Mouse (Mus musculus) telencephalon, adult 2 months (tissue): ENCODE results near the gene Plekha6.
A peak's percentile ranks its signal among the peaks of the same experiment; 100 is the strongest.

Experiments
- DNase-seq: peaks from one replicate; pipeline ENCODE4 v3.0.0-alpha.2; 2011; ENCODE audit warnings: low read depth, low spot score

The Plekha6 gene

GRCm38 (mm10) chr1:133146014-133147009 lies 17.7 kb upstream of the Plekha6 start:
- no peak for DNase-seq

- no peak for DNase-seq
Observed at GRCm38 (mm10) chr1:133147324-133147723, 16.7 kb upstream of the Plekha6 start.

DNA sequence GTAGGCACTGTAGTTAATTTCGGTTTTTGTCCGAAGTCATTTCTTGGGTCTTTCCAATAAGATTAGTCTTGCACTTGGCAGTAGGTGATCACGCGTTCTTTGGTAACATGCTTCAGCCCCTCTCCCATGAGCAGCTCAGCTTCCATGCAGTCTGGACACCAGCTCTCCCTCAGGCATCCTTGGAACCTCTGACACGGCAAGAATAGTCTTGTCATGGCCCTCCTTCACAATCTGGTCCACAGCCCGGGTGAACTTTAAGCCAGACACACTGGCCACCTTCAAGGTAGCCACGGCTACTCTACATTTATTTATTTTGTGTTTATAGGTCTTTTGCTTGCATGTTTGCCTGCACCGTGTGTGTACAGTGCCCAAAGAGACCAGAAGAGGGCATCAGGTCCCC lies 15.9 kb upstream of the Plekha6 start:
- no peak for DNase-seq

- DNase-seq, result no peak
Observed at GRCm38 (mm10) chr1:133150556-133150955, 13.5 kb upstream of the Plekha6 start.

DNA sequence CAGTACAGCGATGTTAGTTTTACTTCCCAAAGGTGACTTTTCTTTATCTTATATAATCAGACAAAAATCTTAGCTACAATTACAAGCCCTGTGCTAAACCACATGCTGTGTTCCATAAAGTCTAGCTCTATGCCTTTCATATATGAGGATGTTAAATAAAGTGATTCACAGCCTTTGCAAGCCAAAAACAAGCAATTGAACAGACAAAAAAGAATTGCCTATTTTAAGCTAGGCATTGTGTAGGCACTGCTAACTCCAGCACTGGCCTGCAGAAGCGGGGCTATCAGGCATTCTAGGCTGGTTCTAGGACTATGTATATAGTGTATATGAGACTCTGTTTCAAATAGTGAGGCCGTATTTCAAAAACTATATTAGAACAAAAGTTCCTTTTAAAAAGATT lies 11.8 kb upstream of the Plekha6 start:
- no peak for DNase-seq

- DNase-seq, result no peak
Observed at GRCm38 (mm10) chr1:133155270-133155669, 8.7 kb upstream of the Plekha6 start.

- DNase-seq, result no peak
Observed at GRCm38 (mm10) chr1:133159128-133159564, 4.9 kb upstream of the Plekha6 start.

DNA sequence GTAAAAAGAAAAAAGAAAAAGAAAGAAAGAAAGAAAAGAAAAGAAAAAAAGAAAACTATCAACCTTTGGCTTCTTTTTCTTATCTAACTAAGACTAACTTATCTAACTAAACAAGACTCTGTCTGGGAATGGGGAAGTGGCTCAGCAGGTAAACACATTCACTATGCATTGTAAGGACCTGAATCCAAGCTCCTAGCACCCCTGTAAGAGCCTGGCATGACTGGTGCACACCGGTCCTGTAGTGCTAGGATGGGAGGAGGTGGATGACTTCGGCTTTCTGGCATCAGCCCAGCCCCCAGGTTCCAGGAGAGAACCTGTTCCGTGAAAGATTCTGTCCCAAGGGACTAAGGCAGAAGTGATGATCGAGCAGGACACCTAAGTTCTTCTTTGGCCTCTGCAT lies 2.5 kb upstream of the Plekha6 start:
- DNase-seq, result no peak

GRCm38 (mm10) chr1:133162046-133162445 lies 2.0 kb upstream of the Plekha6 start:
- DNase-seq, result no peak

- no peak for DNase-seq
Observed at GRCm38 (mm10) chr1:133162981-133163380, 1.0 kb upstream of the Plekha6 start.

- no peak for DNase-seq
Observed at GRCm38 (mm10) chr1:133164591-133165011, 591 bp downstream of the Plekha6 start.

DNA sequence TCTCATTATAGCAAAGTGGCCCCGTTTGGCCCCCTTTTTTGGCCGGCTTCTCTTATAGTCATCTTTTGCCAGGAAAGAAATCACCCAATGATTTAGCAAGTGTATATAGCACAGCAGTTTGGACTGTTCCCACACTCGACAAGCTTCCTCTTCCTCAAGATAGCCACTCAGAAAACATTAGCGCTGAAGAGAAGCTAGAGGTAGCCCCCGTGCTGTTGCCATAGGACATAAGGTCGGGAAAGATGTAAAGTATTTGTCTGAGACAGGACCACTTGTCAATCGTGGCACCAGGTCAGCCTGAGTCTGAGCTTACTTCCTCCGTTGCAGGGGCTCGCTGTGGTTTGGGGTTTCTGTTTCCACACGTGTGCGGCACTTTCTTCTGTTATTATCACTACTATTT lies 1.1 kb downstream of the Plekha6 start:
- DNase-seq, result no peak

DNA sequence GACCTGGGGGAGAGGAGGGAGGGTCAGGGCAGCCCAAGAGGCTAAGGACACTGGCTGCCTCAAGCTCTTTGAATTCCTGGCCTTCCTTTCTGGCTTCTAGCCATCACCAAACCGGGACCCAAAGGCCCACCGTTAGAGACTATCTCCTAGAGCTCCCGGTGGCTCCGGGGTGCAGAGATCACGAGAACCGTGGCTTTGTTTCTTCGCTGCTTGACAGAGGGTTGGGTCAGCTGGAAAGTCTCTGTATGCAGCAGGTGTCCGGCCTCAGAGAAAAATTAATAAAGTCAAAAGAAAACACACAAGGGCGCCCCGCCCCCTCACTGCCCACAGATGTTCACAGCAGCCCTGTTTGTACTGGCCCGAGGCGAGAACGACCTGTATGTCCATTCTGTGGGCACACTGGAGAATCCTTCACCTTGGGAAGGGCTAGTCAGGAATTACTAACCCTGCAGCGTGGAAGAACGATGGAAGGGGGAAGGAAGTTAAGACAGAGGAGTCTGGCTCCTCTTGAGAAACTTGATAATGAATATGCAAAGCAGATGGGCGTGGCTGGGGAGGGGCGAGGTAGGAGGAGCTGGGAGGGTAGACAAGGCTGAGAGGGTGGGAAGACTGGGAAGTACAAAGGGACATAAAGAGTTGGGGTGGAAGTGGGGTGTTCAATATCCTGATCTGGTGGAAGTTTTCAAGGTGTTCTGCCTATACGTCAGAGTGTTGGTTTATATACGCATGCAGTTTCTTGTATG lies 4.5 kb downstream of the Plekha6 start:
- DNase-seq, result no peak

DNA sequence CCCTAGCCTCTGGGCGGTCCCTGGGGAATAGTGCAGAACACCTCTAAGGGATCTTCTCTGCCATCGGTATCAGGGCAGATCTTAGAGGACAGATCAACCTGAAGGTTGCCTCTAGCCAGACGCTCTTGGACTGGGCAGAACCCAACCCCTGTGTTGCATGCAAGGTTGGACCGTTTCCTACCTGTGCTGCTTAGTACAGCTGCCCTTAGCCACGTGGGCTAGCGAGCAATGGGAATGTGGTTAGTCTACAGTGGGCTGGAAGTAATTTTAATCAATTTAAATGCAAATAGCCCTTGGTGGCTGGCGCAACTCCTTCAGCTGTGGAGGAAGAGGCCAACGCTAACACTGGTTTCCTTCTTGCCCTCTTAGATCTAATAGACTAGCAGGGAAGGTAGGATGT lies 6.2 kb downstream of the Plekha6 start:
- no peak for DNase-seq

- no peak for DNase-seq
Observed at GRCm38 (mm10) chr1:133171357-133171756, 7.3 kb downstream of the Plekha6 start.

GRCm38 (mm10) chr1:133175150-133175549 lies 11.1 kb downstream of the Plekha6 start:
- DNase-seq, result no peak

DNA sequence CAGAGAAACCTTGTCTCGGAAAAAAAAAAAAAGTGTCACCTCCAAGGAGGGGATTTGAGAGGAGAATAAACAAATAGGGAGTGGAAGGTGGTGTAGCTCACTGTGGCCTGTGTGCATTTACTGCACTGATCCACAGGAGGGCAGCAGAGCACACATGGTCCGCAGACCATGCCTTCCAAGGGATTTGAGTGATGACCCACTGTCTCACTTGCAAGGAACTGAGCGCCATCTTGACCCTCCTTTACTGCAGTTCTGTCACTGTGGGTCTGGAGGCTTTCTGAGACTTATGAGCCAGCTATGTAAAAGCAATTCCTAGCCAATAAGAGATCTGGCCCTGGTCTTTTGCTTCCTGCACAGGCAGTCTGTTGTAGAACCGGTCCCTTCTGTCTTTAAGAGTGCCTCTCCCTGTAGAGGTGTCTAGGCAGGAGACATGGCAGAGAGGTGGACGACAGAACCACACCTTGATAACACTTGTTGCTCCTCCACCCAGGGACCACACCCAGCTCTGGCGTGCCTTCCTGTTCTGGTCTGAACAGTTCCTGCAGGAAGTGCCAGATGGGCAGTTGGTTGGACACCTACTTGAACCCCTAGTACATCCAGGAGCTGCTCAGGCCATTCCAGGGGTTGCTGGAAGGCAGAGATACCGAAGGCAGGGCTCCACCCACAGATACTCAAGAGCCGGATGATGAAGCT lies 13.6 kb downstream of the Plekha6 start:
- no peak for DNase-seq

- no peak for DNase-seq
Observed at GRCm38 (mm10) chr1:133178732-133179440, 14.9 kb downstream of the Plekha6 start.

DNA sequence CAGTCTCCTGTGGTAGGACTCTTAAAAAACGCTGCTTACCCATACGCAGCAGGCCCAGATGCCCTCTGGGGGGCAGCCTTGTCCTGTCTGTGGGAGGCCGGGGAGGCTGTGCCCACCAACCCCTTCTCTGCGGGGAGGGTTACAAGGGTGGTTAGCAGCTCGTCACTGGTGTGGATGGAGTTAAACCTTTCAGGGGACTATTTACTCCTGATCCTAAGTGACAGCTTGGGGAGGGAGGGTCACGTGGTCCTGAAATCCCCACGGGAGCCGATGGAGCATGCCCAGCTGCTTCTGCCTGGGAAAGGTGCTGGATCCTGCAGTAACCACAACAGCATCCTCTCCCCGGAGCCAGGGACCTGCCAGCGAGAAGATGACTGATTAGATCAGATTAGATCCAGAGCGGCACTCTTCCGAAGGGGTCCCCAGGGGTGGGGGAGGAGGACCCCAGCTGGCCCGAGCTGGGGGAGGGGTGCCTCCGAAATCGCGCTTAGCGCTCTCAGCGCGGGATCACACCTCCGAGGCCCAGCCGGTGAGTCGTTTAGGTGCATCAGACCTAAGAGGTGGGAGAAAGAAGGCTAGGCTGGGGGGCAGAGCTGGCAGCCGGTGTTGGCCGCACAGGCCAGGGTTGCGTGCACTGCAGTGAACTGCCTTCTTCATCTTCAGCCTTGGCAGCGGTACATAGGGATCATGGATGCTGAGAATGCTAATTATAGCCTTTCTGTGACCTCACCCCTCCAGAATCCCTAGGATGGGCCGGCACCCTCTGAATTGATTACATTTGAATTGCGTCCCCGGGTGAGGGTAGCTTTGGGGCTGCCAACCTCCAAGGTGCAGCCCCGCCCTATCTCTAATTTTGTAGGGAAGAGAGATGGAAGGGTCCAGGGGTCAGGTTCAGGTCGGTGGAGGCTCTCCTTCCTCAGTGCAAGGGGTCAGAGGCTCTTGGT lies 17.3 kb downstream of the Plekha6 start:
- peak; percentile 87 for DNase-seq

DNA sequence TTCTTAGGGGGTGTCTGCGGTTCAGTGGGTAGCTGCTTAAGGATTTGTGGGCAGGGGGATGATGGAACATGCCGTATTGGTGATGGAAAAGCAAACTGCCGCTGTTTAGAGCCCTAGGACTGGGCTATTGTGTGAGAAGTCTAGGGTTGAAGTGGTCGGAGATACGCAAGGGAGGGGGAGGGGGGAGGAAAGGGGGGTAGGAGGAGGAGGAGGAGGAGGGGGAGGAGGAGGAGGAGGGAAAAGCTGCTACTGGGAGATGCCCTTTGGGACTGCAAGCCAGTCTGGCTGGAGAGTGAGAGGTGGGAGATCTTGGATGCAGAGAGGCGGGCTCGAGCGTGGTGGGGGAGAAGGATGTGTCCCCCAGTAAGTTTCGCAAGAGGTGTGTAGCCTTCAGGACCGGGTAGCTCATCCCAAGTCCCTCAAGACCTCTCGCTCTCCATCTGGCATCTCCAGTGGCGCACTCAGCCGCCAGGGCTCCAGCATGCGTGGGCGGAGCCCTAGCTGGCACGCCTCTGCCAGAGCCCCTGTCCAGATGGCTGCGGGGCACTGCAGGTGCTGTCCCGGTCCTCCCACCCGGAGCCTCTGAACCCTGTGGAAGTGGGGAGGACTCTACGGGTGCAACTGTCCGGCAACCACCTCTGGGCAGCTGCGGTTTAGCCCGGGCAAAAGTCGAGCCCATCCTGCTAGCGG lies 18.2 kb downstream of the Plekha6 start:
- no peak for DNase-seq
